Mouse (Mus musculus) ES-Bruce4 (cell line): ENCODE measurements around the gene Fam19a2. TPM values are rescaled to one million over a fixed set of nuclear protein-coding genes. Genes with fewer than 3 reads are reported as not detected.

Experiments used
- H3K27ac ChIP-seq: 2 replicates; pipeline ENCODE4 v1.5.1; 2012; ENCODE audit warnings: low read length, inconsistent platforms; ENCODE audit not compliant: insufficient read depth
- H3K27me3 ChIP-seq: 2 replicates; pipeline ENCODE4 v1.6.1; 2012; ENCODE audit warnings: mild to moderate bottlenecking, low read length, inconsistent platforms; ENCODE audit not compliant: control insufficient read depth, poor library complexity, insufficient read depth, severe bottlenecking
- H3K36me3 ChIP-seq: 2 replicates; pipeline ENCODE4 v1.6.1; 2012; ENCODE audit warnings: inconsistent platforms, mild to moderate bottlenecking, low read length, moderate library complexity; ENCODE audit not compliant: control insufficient read depth, poor library complexity, insufficient read depth, severe bottlenecking
- H3K4me1 ChIP-seq: one replicate; pipeline ENCODE4 v1.8.1; 2011; ENCODE audit warnings: low read length; ENCODE audit not compliant: control insufficient read depth, insufficient read depth
- H3K4me3 ChIP-seq: 2 replicates; pipeline ENCODE4 v1.5.1; 2011; ENCODE audit warnings: low read depth, mild to moderate bottlenecking, low read length
- H3K9ac ChIP-seq: 2 replicates; pipeline ENCODE4 v1.6.1; 2012; ENCODE audit warnings: low read depth, mild to moderate bottlenecking, inconsistent platforms; ENCODE audit not compliant: poor library complexity, severe bottlenecking
- H3K9me3 ChIP-seq: replicated peaks from 2 replicates; pipeline ENCODE4 v1.6.1; 2012; ENCODE audit warnings: mild to moderate bottlenecking, low read length, inconsistent platforms; ENCODE audit not compliant: control insufficient read depth, poor library complexity, insufficient read depth, severe bottlenecking
- CTCF ChIP-seq: IDR thresholded peaks from one replicate; pipeline ENCODE4 v1.8.1; 2011; ENCODE audit warnings: low read depth, low read length
- EP300 ChIP-seq: IDR thresholded peaks from 2 replicates; pipeline ENCODE4 v1.6.1; 2011; ENCODE audit warnings: low read depth, low read length; ENCODE audit not compliant: insufficient read depth
- POLR2A ChIP-seq: IDR thresholded peaks from one replicate; pipeline ENCODE4 v1.8.1; 2011; ENCODE audit warnings: low read length; ENCODE audit not compliant: insufficient read depth
- polyA plus RNA-seq: library from polyadenylated mRNA; stranded (reverse); fragments of >200 nt; gene quantifications from 2 replicates; pipeline ENCODE4 v1.2.4, GENCODE M21; 2011; ENCODE audit warnings: low read depth; ENCODE audit not compliant: missing spikeins, insufficient read depth, insufficient read length

Fam19a2 gene
- polyA plus RNA-seq, 1 experiment = not detected

- Histone ChIP-seq H3K36me3 (no peaks in the 10 kb centered on the region), H3K4me1 (no peaks in the 10 kb centered on the region), H3K27me3 (no peaks in the 10 kb centered on the region), H3K4me3 (no peak overlapping the region), H3K9ac (no peak overlapping the region), H3K9me3 (no peaks in the 10 kb centered on the region), H3K27ac (no peak overlapping the region)
- TF ChIP-seq EP300 (no peak), POLR2A (no peak), CTCF (no peak)
Observed at GRCm38 (mm10) chr10:123398136-123398535, 134.3 kb downstream of the Fam19a2 start.

- no peaks in the 10 kb centered on the region for H3K9me3 ChIP-seq
- H3K27me3 ChIP-seq = no peaks in the 10 kb centered on the region
- no peaks in the 10 kb centered on the region for H3K4me1 ChIP-seq
- TF ChIP-seq EP300 (no peak), CTCF (no peak), POLR2A (no peak)
- no peak overlapping the region for H3K4me3 ChIP-seq
- no peaks in the 10 kb centered on the region for H3K36me3 ChIP-seq
- H3K9ac ChIP-seq = no peak overlapping the region
- no peak overlapping the region for H3K27ac ChIP-seq
Observed at GRCm38 (mm10) chr10:123401188-123401587, 137.4 kb downstream of the Fam19a2 start.

GRCm38 (mm10) chr10:123402460-123402859 is 138.7 kb downstream of the Fam19a2 start:
- TF ChIP-seq CTCF (no peak), POLR2A (no peak), EP300 (no peak)
- Histone ChIP-seq H3K4me3 (no peak overlapping the region), H3K36me3 (no peaks in the 10 kb centered on the region), H3K27me3 (no peaks in the 10 kb centered on the region), H3K9ac (no peak overlapping the region), H3K27ac (no peak overlapping the region), H3K9me3 (no peaks in the 10 kb centered on the region), H3K4me1 (no peaks in the 10 kb centered on the region)

- no peak overlapping the region for H3K4me3 ChIP-seq
- no peak overlapping the region for H3K27ac ChIP-seq
- TF ChIP-seq EP300 (no peak), POLR2A (no peak), CTCF (no peak)
- H3K36me3 ChIP-seq = no peaks in the 10 kb centered on the region
- H3K27me3 ChIP-seq = no peaks in the 10 kb centered on the region
- H3K9me3 ChIP-seq = no peaks in the 10 kb centered on the region
- H3K9ac ChIP-seq = no peak overlapping the region
- no peaks in the 10 kb centered on the region for H3K4me1 ChIP-seq
Observed at GRCm38 (mm10) chr10:123414953-123415352, 151.2 kb downstream of the Fam19a2 start.

- Histone ChIP-seq H3K27me3 (no peaks in the 10 kb centered on the region), H3K36me3 (no peaks in the 10 kb centered on the region), H3K27ac (no peak overlapping the region), H3K9me3 (no peaks in the 10 kb centered on the region), H3K4me1 (no peaks in the 10 kb centered on the region), H3K4me3 (no peak overlapping the region), H3K9ac (no peak overlapping the region)
- TF ChIP-seq CTCF = no peak
- no peak for TF ChIP-seq POLR2A
- no peak for TF ChIP-seq EP300
Observed at GRCm38 (mm10) chr10:123416024-123416423, 152.2 kb downstream of the Fam19a2 start.

- no peaks in the 10 kb centered on the region for H3K4me1 ChIP-seq
- H3K27ac ChIP-seq = no peak overlapping the region
- H3K36me3 ChIP-seq = no peaks in the 10 kb centered on the region
- H3K9ac ChIP-seq = no peak overlapping the region
- no peaks in the 10 kb centered on the region for H3K9me3 ChIP-seq
- no peaks in the 10 kb centered on the region for H3K27me3 ChIP-seq
- TF ChIP-seq EP300 (no peak), POLR2A (no peak), CTCF (no peak)
- no peak overlapping the region for H3K4me3 ChIP-seq
Observed at GRCm38 (mm10) chr10:123418616-123419173, 154.9 kb downstream of the Fam19a2 start.
